Mouse (Mus musculus) adrenal gland, adult 18-20 months (tissue): Measurements from ENCODE around the gene Apom. TPM values are rescaled to one million over a fixed set of nuclear protein-coding genes. Genes with fewer than 3 reads are reported as not detected.
"Not testable (repeated sequence)": the region's sequence is repeated elsewhere in the genome, so short reads cannot be mapped to it uniquely, and the experiment has no call there.

ENCODE experiments used
- DNase-seq, 2 experiments: peaks; one replicate each; pipeline ENCODE4 v3.0.0; 2021 to 2022; ENCODE audit warnings: low spot score in 2 of 2
- total RNA-seq, 2 experiments: library from RNA; stranded (reverse); gene quantifications; 1 replicate in 1 of 2; 2 replicates in 1 of 2; pipeline ENCODE4 v1.2.3; 2021

Gene Apom
- total RNA-seq, 2 experiments from 2014 or later, result not detected

DNA sequence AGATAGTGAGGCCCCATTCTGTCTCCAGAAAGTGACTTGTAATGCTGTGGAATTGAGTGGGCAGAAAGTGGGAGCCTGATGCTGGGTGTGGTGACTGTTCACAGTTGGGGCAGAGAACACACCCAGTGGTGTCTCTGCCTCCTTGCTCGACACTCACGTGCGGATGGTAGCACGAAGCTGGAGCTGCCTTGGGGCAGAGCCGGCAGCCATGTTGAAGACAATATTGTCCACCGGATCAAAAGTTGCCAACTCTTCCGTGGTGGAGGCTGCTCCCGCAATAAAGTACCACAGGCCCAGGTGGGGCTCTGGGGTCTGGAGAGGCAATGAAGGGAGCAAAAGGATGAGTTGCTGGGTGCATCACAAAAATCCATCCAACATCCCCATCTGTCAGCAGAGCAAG is 812 bp downstream of the Apom start:
- no peak for DNase-seq

DNA sequence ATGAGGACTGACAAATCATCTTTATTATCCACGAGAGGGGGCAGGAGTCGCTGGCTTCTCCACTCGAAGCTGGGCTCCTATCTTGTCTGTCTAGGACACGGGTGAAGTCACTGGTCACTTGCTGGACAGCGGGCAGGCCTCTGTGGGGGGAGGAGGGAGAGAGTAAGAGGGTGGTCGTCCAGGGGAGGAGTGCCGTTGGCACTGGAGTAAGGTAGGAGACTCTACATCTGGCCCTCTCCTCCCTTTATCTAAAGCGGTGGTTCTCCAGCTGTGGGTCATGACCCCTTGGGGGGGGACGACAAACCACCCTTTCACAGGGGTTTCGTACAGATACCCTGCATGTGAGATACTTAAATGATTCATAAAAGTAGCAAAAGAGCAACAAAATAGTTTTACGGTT is 2.9 kb downstream of the Apom start:
- no peak for DNase-seq

DNA sequence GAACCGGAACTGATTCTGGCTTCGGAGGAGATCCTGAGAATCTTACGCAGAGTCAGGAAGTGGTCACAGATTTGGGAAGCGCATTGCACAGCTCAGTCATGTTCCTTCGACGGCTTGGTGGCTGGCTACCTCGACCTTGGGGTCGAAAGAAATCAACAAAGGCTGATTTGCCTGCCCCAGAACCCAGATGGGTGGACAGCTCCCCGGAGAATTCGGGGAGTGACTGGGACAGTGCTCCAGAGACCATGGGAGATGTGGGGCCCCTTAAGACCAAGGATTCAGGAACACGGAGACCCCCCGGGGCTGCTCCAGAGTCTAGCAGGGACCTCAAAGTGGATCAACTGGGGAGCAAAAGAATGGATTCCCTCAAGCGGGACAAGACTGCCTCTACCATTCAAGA is 4.8 kb downstream of the Apom start:
- no peak for DNase-seq

DNA sequence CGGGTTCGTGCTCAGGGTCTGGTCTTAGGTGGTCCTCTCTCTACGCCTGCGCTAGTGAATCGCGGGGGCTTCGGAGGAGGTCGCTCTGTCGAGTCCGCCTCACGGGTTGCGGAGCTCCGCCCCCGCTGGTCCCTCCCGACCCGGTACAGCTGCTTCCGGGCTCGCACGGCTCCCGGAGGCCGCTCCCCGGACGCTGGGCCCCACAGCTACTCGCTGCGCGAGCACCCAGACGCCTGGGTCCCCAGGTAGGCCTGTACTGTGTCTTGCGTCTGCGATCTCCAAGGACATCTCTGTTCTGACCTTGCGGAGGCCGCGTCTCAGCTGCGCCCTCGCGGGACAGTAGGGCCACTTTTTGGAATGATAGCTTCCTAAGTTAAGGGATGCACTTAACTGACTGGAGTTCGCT is 5.6 kb downstream of the Apom start, which contains the start of gene D17H6S53E:
TSS of gene D17H6S53E (plus strand) at position 168 of the 406 bp plus-strand sequence.
- peak; percentile 72 to 76 for DNase-seq

DNA sequence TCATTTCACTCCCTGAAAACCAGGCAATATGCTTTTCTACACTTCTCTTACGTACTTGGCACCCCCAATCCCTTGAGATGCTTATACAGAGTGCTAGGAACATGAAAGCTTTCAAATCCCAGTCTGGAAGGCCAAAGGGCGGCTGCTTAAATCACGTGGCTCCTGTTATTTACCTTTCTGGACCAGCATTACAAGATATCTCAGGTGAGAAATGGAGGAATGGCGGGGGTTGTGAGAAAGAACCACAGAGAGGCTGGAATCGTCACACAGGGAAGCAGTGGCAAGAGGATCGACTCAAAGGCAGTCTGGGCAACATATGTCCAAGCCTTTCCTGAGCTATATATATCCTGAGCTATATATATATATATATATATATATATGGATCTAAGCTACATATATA is 6.3 kb downstream of the Apom start:
- no peak for DNase-seq

DNA sequence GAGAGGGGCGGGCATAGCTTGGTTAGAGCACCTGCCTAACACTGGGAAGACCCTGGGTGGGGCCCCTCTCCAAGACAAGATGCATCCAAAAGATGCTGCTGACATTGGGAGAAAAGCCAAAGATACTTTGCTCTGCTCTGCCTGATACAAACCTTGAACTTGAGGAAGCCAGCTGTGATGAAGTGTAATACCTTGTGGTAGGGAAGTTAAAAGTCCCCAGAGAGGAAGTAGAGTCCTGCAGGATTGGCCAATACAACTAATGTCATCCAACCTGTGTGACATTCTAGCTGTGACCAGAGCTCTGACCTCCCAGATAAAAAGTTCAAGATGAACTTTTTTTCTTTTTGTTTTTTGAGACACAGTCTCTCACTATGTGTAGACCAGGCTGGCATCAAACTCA is 6.8 kb downstream of the Apom start:
- no peak for DNase-seq

DNA sequence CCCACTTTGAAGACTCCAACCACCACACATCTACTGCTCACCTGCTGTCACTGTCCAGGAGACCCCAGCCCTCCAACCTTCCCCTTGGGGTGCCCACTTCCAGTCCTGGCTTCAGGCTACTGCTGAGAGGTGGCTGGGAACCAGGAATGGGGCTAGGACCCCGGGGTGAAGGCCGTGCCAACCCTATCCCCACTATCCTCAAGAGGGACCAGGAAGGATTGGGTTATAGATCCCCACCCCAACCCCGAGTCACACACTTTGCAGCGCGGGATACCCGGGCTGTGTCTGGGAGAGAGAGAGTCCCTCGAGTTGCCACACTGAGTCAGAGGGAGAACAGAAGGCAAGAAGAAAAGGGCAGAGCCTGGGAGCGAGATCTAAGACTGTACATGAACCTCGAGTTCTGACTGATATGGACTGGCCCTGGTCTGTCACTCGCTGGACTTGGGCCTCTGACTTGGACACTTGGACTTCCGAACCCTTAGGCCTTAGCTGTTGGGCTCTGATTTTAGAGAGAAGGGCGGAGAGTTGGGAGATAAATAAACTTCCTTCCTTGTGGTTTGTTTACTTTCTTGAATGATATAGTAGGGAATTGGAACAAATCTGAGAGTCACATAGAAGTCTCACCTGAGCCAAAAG is 7.5 kb downstream of the Apom start:
- DNase-seq, result not testable (repeated sequence)

DNA sequence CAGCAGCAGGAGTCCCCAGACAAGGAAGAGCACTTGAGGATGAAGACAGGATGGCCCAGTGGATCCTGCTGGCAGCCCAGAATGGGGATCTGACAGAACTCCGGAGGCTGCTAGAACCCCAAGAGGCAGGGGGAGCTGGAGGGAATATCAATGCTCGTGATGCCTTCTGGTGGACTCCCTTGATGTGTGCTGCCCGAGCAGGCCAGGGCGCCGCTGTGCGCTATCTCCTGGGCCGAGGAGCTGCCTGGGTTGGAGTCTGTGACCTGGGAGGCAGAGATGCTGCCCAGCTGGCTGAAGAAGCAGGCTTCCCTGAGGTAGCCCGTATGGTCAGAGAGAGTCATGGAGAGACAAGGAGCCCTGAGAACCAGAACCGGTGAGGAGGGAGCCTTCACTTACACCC is 8.6 kb downstream of the Apom start:
- DNase-seq, result not testable (repeated sequence)

DNA sequence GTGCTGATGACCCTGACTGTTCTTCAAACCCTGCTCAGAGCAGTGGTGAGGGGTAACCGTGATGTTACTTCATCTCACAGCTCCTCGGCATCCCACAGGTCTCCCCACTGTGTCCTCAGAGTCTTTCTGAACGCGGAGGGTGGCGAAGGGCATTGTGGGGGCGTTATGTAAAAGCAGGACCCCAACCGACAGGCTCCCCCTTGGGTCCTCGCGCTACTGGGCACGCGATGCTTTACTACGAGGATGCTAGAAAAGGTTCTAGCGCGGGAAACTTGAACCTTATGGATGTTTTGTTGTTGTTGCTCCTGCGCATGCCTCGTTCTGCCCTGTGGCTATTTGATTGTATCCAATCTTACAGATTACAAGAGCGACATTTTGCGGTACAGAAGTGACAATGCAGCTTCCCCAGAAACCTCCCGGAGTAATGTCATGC is 10.0 kb downstream of the Apom start, which contains the start of gene Csnk2b:
TSS of gene Csnk2b (minus strand) at position 183 of the 433 bp plus-strand sequence.
- DNase-seq, result no peak

DNA sequence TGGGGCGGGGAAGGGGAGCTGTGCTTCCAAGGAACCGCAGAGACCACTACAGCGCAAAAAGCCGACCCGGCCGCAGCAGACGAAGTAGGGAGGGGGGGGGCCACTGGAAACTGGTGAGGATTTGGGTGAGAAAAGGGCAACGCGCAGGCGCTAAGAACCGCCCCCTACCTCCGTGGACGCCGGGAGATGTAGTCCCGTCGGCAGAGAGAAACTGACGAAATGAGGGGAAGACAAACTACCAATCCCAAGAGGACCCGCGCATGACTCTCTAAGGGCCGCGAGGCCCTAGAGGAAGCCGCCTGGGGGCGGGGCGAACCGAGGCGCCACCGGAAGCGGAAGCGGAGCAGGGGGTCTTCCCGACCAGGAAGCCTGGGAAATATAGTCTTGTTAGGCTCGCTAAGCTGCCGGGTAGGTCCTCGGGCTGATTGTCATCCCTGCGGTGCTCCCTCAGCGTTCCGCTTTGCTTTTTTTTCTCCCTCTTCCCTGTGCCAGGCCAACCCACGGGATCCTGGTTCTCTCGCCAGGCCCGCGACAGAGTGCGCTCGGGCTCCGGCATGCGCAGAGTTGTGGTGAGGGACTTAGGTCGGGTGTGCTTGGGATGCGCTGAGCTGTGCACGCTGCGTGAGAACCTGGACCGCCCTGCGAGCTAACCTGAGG is 10.6 kb downstream of the Apom start, which contains the start of gene Gpank1:
TSS of gene Gpank1 (plus strand) at position 313 of the 657 bp plus-strand sequence.
- DNase-seq, result peak; percentile 92 to 94

DNA sequence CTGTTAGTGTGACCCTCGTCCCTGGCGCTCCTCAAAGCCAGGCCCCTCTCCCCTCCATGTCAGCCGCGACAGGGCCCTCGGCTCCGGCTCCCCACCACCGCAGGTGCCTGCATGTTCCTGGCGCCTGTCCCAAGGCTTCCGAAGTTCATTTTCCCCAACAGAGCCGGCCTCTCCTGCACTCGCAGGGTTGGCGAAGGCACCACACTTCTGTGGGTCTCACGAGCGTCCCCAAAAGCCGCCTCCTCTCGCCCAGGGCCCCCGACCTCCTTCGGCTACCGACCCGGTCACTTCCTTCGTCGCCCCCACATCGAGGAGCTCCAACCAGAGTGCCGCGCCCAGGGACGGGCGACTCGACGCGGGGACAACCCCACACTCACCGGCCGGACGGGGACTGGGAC is 11.1 kb downstream of the Apom start:
- DNase-seq, result no peak

DNA sequence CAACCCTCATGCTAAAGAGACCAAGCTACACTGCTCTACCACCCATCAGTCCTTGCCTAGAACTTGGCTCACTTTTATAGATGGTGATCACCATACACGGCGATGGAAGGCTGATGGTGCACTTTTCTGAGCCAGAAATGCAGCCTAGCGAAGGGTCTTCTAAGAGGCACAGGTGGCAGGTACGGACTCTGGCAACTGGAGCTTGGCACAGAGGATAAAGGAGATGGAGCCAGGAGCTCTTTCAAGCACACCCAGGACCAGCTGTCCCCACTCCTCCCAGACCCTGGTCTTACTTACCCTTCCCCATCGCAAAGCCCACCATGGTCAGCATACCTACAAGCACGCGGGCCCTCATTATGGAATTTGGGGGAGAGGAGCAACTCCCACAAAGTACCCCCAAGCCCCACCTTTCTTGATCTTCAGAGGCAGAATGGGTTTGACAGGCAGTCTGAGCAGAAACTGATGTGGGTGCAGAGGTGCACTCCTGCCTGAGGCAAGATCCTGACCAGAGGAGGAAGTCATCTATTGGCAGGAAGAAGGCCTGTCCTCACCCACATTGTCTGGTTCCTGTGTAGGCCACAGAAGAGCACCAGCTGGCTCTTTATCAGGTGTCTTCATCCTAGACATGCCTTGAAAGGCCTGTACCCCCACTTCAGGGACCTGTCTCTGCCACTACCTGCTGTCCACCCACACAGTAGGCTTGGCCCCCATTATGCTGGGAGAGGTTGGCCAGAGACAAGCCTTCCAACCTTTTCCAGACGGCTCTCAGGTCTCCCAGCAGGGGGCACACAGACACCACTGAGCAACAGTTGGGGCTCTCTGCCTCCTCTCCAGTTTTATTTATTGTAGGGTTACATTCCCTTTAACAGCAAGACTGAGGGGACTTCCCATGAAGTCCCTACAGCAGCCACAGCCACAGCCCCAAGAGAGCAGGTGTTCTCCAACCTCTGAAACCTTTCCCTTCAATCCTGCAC is 16.5 kb downstream of the Apom start, which contains the start of gene Ly6g5b:
TSS of gene Ly6g5b (minus strand) at position 383 of the 974 bp plus-strand sequence.
- DNase-seq, result no peak

DNA sequence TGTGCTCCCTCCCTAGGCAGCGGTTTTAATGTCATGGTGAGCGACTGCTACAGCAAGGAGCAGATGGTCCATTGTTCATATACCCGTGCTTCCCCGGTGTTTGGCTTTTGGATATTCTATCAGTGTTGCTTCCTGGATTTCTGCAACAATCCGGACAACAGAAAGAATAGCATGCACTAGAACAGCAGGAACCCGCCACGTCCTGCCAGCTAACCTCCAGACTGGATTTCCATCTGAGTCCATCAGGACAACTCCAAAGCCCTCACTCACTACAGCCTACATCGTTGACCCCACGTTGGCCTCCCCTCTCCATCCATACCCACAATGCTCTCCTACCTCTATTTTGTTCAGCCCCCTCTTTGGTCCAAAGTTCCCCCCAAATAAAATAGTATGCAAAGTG is 20.1 kb downstream of the Apom start:
- DNase-seq, result no peak

DNA sequence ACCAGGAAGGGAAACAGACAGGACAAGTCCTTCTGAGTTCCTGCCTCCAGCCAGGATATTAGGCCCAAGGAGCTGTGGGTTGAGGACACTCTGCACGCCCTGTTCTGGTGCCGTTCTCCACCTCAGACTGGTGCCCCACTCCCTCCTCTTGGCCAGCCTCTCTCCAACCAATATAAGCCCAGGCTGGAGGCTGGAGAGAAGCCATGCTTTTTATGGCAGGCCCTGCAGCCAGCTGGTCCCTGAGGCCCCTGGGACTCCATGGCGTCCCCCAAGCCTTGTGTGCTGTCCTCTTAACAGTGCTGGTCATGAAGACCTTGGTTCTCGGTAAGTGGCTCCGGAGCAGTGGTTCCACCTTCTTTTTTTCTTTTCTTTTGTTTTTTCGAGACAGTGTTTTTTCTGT is 23.8 kb downstream of the Apom start, which contains the start of gene Ly6g5c:
TSS of gene Ly6g5c (plus strand) at position 183 of the 400 bp plus-strand sequence.
- no peak for DNase-seq

DNA sequence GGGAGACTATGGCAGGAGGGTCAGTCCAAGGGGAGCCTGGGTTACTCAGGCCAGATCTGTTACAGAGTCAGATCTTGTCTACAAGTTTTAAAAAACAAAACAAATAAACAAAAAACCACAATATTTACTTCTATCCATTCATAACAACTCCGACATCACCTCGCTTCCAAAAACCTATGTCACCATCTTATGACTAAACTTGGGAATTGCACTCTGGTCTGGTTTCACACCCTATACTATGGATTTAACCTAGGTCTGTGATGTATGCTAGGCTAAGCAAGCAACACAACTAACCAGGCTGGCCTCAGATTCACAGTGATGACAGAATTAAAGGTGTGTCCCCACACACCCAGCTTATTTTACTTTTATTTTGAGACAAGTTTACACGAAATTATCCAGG is 25.3 kb downstream of the Apom start:
- DNase-seq, result no peak

DNA sequence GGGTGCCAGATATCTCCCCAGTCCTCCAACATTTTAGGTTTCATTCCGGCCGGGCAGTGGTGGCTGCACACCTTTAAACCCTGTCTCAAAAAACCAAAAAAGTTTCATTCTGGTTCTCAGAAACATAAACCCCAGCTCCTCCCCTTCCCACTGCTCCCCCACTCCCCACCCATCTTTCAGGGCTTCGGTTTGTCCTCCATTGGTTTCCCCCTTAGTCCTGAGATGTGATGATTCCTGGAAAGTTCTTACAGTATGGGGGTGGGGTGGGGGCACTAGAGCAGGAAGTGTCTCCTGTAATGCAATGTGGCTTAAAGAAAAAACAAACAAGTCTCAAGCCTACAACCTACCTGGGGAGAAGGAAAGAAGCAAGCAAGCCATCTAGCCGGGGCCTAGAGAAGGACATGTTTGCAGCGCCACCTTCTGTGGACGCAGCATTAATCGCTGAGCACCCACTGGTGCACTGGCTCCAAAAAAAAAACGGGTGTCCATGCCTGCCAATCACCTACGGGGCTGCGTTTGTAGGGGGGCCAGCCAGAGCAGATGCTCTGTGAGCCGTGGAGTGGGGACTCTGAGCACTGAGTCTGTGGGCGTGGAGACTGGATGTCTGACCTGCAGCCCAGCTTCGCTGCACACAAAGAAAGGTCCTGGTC is 26.0 kb downstream of the Apom start:
- DNase-seq, result no peak

DNA sequence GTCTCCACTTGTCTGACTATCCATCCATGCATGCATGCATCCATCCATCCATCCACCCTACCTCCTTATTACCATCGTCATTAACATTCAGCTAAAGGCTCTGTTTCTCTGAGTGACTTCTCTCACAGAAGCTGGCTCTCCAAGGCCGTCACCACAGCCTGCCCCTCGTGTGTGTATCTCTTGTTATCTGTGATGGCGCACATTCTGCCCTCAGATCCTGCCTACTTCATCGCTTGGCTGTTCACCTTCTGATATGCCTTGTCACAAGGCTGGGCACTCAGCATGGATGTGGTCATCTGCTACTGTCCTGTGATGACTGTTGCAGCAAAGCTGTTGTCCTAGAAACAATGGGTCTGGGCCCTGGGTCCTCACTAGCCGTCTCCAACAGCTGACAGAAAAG is 27.1 kb downstream of the Apom start:
- DNase-seq, result no peak

DNA sequence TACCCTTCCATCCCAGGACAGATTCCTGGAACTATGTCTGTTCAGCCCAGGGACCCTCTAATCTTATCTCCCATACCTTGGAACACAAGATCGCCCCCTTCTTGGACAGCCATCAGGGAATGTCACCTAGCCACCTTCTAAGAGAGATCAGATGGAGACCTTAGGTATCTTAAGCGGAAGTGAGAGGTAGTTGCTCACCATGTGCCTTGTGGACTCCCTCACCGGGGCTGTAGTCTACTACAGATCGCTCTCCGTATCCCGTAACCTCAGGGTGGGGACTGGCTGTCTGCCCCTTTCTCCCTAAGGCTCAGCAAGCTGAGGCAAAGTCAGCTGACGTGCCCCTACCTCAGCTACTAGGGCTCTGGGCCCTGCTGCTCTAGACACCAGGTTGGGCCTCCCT is 27.8 kb downstream of the Apom start:
- no peak for DNase-seq

DNA sequence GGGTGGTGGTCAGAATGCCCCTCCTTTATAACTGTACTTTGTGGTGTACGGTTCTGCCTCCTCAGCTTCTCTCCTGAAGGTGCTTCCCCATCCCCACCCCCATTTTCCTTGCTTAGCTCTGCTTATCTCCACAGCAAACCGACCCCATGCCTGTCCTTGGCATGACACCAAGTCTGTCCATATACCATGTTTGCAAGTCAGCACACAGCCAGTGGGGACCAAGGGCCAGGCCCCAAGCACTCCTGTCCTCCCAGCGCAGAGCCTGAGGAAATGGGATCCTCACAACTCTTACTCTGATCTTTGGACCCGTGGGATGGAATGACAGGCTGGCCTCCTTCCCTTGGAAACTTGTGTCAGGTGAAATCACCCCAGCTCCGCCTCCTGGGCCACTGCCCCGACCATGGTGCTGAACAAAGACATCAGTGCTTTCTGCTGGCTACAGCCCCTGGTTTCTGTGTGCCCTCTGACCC is 28.6 kb downstream of the Apom start:
- DNase-seq, result no peak

DNA sequence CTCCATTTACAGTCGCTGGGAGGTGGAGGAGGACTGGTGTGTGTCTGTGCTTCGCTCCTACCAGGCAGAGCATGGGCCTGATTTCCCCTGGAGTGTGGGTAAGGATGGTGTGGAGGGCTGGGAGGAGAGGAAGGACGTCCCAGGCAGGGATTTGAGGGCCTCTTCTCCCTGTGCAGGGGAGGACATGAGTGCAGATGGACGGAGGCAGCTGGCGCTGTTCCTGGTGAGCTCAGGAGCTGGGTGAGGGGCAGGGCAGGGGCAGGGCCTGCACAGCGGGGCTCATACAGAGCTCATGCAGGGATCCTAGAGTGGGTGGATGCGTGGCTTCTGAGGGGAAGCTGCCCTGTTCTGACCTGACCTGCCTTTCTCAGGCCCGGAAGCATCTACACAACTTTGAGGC is 29.6 kb downstream of the Apom start:
- DNase-seq, result no peak

DNA sequence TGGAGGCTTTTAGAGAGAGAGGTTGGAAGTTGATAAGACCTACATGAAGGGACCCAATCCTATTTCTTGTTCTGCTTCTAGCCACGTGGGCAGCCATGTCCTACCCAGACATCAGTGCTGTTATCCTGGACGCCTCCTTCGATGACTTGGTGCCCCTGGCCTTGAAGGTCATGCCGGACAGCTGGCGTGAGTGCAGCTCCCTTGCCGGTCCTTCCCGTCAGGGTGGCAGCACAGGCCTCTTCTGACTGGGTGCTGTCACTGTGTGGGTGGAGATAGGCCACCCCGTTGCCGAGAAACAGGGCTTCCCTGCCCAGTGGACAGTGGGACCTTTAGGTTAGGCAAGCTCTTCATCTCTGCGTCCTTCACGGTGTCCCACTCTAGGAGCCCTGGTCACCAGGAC is 30.7 kb downstream of the Apom start:
- no peak for DNase-seq
